Mouse (Mus musculus) liver, embryonic 11.5 days (tissue): ENCODE results near the gene Eif2b2. TPM values are rescaled to one million over a fixed set of nuclear protein-coding genes. Genes with fewer than 3 reads are reported as not detected.
A peak's percentile ranks its signal among the peaks of the same experiment; 100 is the strongest.

Source experiments
- ATAC-seq: fragments of 200-750 bp; cut with Nextera tagmentation; replicated peaks from 2 replicates; pipeline ENCODE4 v1.8.0; 2017; ENCODE audit warnings: moderate number of reproducible peaks, mild to moderate bottlenecking, moderate TSS enrichment, moderate library complexity; ENCODE audit not compliant: low FRiP score
- DNase-seq: peaks from one replicate; pipeline ENCODE4 v3.0.0-alpha.2; 2017; ENCODE audit warnings: low spot score
- H3K27ac ChIP-seq: fragments of 300-500 bp; sonication (generic); 2 replicates; pipeline ENCODE4 v1.5.1; 2014; ENCODE audit warnings: mild to moderate bottlenecking, low read depth, low read length, control low read depth
- H3K27me3 ChIP-seq: fragments of 300-500 bp; sonication (generic); replicated peaks from 2 replicates; pipeline ENCODE4 v1.6.1; 2014; ENCODE audit warnings: low read length, mixed read lengths; ENCODE audit not compliant: control insufficient read depth, insufficient read depth
- H3K36me3 ChIP-seq: fragments of 300-500 bp; sonication (generic); 2 replicates; pipeline ENCODE4 v1.6.1; 2014; ENCODE audit warnings: mild to moderate bottlenecking, low read length, moderate library complexity, mixed read lengths; ENCODE audit not compliant: control insufficient read depth, insufficient read depth
- H3K4me1 ChIP-seq: fragments of 300-500 bp; sonication (generic); replicated peaks from 2 replicates; pipeline ENCODE4 v1.6.1; 2014; ENCODE audit warnings: low read length, mixed read lengths; ENCODE audit not compliant: control insufficient read depth, insufficient read depth
- H3K4me2 ChIP-seq: fragments of 300-500 bp; sonication (generic); 2 replicates; pipeline ENCODE4 v1.6.1; 2014; ENCODE audit warnings: mild to moderate bottlenecking, control low read depth, moderate library complexity
- H3K4me3 ChIP-seq: fragments of 300-500 bp; sonication (generic); 2 replicates; pipeline ENCODE4 v1.5.1; 2014; ENCODE audit warnings: low read depth, low read length, control low read depth
- H3K9ac ChIP-seq: fragments of 300-500 bp; sonication (generic); 2 replicates; pipeline ENCODE4 v1.6.1; 2014; ENCODE audit warnings: low read depth, low read length, control low read depth
- H3K9me3 ChIP-seq: fragments of 300-500 bp; sonication (generic); 2 replicates; pipeline ENCODE4 v1.6.1; 2016; ENCODE audit warnings: low read length, inconsistent platforms, mixed read lengths; ENCODE audit not compliant: control insufficient read depth
- WGBS: fragments of 180-500 bp; shearing (Covaris S2); extraction: QIAGEN DNeasy Blood & Tissue Kit; methylation state at CpG from one replicate; pipeline ENCODE4 v1.1.7; 2014; 5-methylcytosine and 5-hydroxymethylcytosine counted together
- polyA plus RNA-seq: library from polyadenylated mRNA; unstranded; fragments of >200 nt; fragmentation: Nextera tagmentation; extraction: Ambion mirVana; gene quantifications from 2 replicates; pipeline ENCODE4 v1.2.1, GENCODE M21; 2014

Eif2b2 gene
- polyA plus RNA-seq, 1 experiment from 2014 or later = 75.6 TPM

DNA sequence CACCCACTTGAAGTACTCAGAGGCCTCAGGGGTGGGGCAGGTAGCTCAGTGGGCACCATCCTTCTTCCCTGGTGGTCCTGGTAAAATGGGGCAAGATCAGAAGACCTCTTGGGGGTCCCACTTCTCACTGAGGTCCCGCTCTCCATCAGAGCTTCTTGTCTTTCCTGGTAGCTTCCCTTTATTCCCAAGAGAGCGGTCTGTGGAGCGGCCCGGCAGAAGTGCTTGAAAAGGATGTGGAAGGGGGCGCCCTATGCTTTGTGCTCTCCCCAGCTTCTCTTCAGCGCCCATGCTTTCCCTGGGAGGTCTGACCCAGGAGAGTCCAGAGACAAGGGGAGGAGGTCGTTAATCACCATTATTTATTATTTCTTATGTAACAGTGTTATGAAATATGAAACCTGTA is 21.9 kb upstream of the Eif2b2 start:
- Histone ChIP-seq H3K4me1 (0 out of 2 replicates have a peak, but pooled peaks cover 10% of the 10 kb centered on the region), H3K4me3 (no peak overlapping the region), H3K4me2 (no peak overlapping the region), H3K36me3 (no peaks in the 10 kb centered on the region), H3K9me3 (no peaks in the 10 kb centered on the region), H3K9ac (no peak overlapping the region), H3K27me3 (no peaks in the 10 kb centered on the region), H3K27ac (no peak overlapping the region)
- ATAC-seq (no peak), DNase-seq (no peak)
- WGBS = 66% methylated on average over 7 of the region's 7 CpGs

DNA sequence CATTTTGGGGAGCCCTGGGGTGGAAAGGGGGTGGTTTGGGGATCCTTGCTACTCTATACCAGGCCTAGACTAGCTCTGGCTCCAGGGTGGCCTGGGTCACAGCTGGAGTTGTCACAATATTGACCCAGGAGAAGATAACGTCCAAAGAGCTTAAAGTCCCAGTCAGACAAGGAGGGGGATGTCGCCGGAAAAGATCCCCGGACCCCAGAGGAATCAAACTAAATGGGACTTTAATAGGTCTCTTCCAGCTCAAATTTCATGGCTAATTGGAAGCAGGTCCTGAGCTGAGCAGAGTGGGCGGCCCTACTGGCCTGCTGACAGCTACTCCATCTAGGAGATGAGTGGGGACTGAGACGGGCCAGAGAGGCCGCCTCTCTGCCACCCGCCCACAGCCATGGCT is 21.3 kb upstream of the Eif2b2 start:
- 57% methylated on average over 8 of the region's 8 CpGs for WGBS
- DNase-seq = no peak
- Histone ChIP-seq H3K36me3 (no peaks in the 10 kb centered on the region), H3K9ac (no peak overlapping the region), H3K27me3 (no peaks in the 10 kb centered on the region), H3K27ac (no peak overlapping the region), H3K4me1 (0 out of 2 replicates have a peak, but pooled peaks cover 6% of the 10 kb centered on the region), H3K4me3 (no peak overlapping the region), H3K4me2 (no peak overlapping the region), H3K9me3 (no peaks in the 10 kb centered on the region)
- ATAC-seq = no peak

GRCm38 (mm10) chr12:85199954-85200353 is 19.3 kb upstream of the Eif2b2 start:
- 70% methylated on average over 1 of the region's 1 CpGs for WGBS
- no peaks in the 10 kb centered on the region for H3K27me3 ChIP-seq

GRCm38 (mm10) chr12:85200929-85201829 is 18.1 kb upstream of the Eif2b2 start:
- Histone ChIP-seq H3K9me3 (no peaks in the 10 kb centered on the region), H3K4me1 (0 out of 2 replicates have a peak, but pooled peaks cover 6% of the 10 kb centered on the region), H3K4me2 (no peak overlapping the region), H3K9ac (no peak overlapping the region), H3K27me3 (no peaks in the 10 kb centered on the region), H3K36me3 (no peaks in the 10 kb centered on the region), H3K4me3 (no peak overlapping the region), H3K27ac (peak overlapping the region; percentile 28)
- DNase-seq = no peak
- no peak for ATAC-seq
- 41% methylated on average over 24 of the region's 24 CpGs for WGBS

More at GRCm38 (mm10) chr12:85199954-85200353, 19.3 kb upstream of the Eif2b2 start:
- no peaks in the 10 kb centered on the region for H3K36me3 ChIP-seq
- no peaks in the 10 kb centered on the region for H3K9me3 ChIP-seq
- ATAC-seq = no peak
- H3K9ac ChIP-seq = no peak overlapping the region
- H3K27ac ChIP-seq = no peak overlapping the region
- no peak overlapping the region for H3K4me2 ChIP-seq
- 0 out of 2 replicates have a peak, but pooled peaks cover 6% of the 10 kb centered on the region for H3K4me1 ChIP-seq
- no peak for DNase-seq
- H3K4me3 ChIP-seq = no peak overlapping the region

GRCm38 (mm10) chr12:85201830-85202147 is 17.5 kb upstream of the Eif2b2 start:
- Histone ChIP-seq H3K4me3 (no peak overlapping the region), H3K9ac (no peak overlapping the region), H3K27ac (no peak overlapping the region), H3K4me2 (no peak overlapping the region), H3K36me3 (no peaks in the 10 kb centered on the region), H3K27me3 (no peaks in the 10 kb centered on the region), H3K9me3 (no peaks in the 10 kb centered on the region), H3K4me1 (0 out of 2 replicates have a peak, but pooled peaks cover 6% of the 10 kb centered on the region)
- DNase-seq = no peak
- no peak for ATAC-seq
- WGBS = 73% methylated on average over 2 of the region's 2 CpGs

DNA sequence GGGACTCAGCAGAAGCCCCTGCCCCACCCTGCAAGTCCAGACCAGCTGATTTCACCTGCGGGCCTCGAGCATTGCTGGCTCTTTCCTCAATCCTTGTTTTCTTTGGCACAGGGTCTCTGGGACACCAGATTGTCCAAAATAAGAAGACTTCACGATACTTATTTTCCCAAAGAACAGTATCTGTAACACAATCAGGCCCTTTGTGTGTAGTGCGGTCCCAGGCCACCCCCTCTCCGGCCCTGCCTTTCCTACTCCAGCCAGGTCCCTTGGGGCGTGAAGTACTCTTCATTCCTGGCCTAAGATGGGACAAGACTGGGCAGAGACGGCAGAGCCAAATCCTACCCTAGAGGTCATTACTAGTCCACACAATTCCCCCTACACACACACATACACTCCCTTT is 17.1 kb upstream of the Eif2b2 start:
- Histone ChIP-seq H3K4me3 (no peak overlapping the region), H3K9me3 (no peaks in the 10 kb centered on the region), H3K27me3 (no peaks in the 10 kb centered on the region), H3K36me3 (no peaks in the 10 kb centered on the region), H3K27ac (no peak overlapping the region), H3K4me2 (no peak overlapping the region), H3K4me1 (0 out of 2 replicates have a peak, but pooled peaks cover 6% of the 10 kb centered on the region), H3K9ac (no peak overlapping the region)
- ATAC-seq (no peak), DNase-seq (no peak)
- 91% methylated on average over 7 of the region's 7 CpGs for WGBS

DNA sequence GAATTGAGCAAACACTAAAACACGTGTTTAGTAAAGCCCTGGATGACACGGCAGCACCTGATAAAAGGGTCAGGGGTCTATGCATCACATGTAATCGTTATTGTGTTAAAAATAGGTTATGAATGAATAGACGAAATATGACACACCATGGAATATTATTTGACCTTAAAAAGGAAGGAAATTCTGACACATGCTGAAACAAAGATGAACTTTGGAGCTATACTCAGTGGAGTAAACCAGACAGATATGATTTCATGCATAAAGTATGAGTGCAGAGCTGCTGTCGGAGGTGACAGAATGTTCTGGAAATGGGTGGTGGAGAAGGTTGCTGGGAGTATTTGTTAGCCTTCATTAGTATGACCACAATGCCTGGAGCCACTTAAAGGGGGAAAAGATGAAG is 15.6 kb upstream of the Eif2b2 start:
- no peak overlapping the region for H3K4me2 ChIP-seq
- no peak overlapping the region for H3K4me3 ChIP-seq
- 69% methylated on average over 5 of the region's 5 CpGs for WGBS
- DNase-seq (no peak), ATAC-seq (no peak)
- no peaks in the 10 kb centered on the region for H3K9me3 ChIP-seq
- no peak overlapping the region for H3K27ac ChIP-seq
- H3K9ac ChIP-seq = no peak overlapping the region
- no peaks in the 10 kb centered on the region for H3K27me3 ChIP-seq
- H3K36me3 ChIP-seq = no peaks in the 10 kb centered on the region
- H3K4me1 ChIP-seq = 0 out of 2 replicates have a peak, but pooled peaks cover 3% of the 10 kb centered on the region

DNA sequence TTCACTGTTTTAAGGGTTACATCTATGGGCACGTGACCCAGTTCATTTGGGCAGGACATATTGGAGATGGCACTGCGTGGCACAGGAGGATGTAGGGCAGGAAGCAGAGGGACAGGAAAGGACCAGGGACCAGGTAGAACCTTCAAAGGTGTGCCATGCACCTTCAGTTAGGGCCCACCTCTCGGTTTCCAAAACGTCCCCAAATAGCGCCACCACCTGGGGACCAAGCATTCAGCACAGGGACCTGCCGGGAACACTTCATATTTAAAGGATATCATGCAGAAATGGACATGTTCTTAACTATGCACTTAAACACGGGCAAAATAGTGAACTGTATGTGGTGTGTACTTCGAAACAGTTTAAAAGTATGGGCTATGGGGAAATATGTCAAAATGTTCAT is 15.2 kb upstream of the Eif2b2 start:
- ATAC-seq (no peak), DNase-seq (no peak)
- 51% methylated on average over 8 of the region's 8 CpGs for whole genome bisulfite sequencing
- no peak overlapping the region for H3K9ac ChIP-seq
- 0 out of 2 replicates have a peak, but pooled peaks cover 3% of the 10 kb centered on the region for H3K4me1 ChIP-seq
- no peaks in the 10 kb centered on the region for H3K9me3 ChIP-seq
- no peak overlapping the region for H3K4me3 ChIP-seq
- no peak overlapping the region for H3K4me2 ChIP-seq
- no peak overlapping the region for H3K27ac ChIP-seq
- no peaks in the 10 kb centered on the region for H3K27me3 ChIP-seq
- no peaks in the 10 kb centered on the region for H3K36me3 ChIP-seq

- 0 out of 2 replicates have a peak, but pooled peaks cover 3% of the 10 kb centered on the region for H3K4me1 ChIP-seq
- no peak for ATAC-seq
- 77% methylated on average over 10 of the region's 10 CpGs for WGBS
- no peak overlapping the region for H3K4me2 ChIP-seq
- no peaks in the 10 kb centered on the region for H3K27me3 ChIP-seq
- no peak overlapping the region for H3K9ac ChIP-seq
- H3K9me3 ChIP-seq = no peaks in the 10 kb centered on the region
- no peaks in the 10 kb centered on the region for H3K36me3 ChIP-seq
- DNase-seq = no peak
- H3K27ac ChIP-seq = no peak overlapping the region
- H3K4me3 ChIP-seq = no peak overlapping the region
Measured at GRCm38 (mm10) chr12:85205425-85205824, 13.9 kb upstream of the Eif2b2 start.
